Mouse (Mus musculus) lung, embryonic 16.5 days (tissue): ENCODE measurements around the gene Bex6. TPM values are rescaled to one million over a fixed set of nuclear protein-coding genes. Genes with fewer than 3 reads are reported as not detected.

Experiments used
- ATAC-seq: fragments of 200-750 bp; cut with Nextera tagmentation; 2 replicates; pipeline ENCODE4 v1.8.0; 2017; ENCODE audit warnings: low read depth, mild to moderate bottlenecking, moderate library complexity
- H3K27ac ChIP-seq: fragments of 300-500 bp; sonication (generic); 2 replicates; pipeline ENCODE4 v1.5.1; 2014; ENCODE audit warnings: mild to moderate bottlenecking, control low read depth, low read length
- H3K27me3 ChIP-seq: fragments of 300-500 bp; sonication (generic); 2 replicates; pipeline ENCODE4 v1.6.1; 2014; ENCODE audit warnings: low read depth, low read length, mixed read lengths; ENCODE audit not compliant: control insufficient read depth, insufficient read depth
- H3K36me3 ChIP-seq: fragments of 300-500 bp; sonication (generic); 2 replicates; pipeline ENCODE4 v1.6.1; 2014; ENCODE audit warnings: low read length; ENCODE audit not compliant: control insufficient read depth, insufficient read depth
- H3K4me1 ChIP-seq: fragments of 300-500 bp; sonication (generic); replicated peaks from 2 replicates; pipeline ENCODE4 v1.6.1; 2014; ENCODE audit warnings: low read length, mixed read lengths; ENCODE audit not compliant: control insufficient read depth, insufficient read depth
- H3K4me2 ChIP-seq: fragments of 300-500 bp; sonication (generic); 2 replicates; pipeline ENCODE4 v1.6.1; 2014; ENCODE audit warnings: low read depth, low read length, control low read depth
- H3K4me3 ChIP-seq: fragments of 300-500 bp; sonication (generic); 2 replicates; pipeline ENCODE4 v1.5.1; 2014; ENCODE audit warnings: mild to moderate bottlenecking, low read length, control low read depth
- H3K9ac ChIP-seq: fragments of 300-500 bp; sonication (generic); 2 replicates; pipeline ENCODE4 v1.6.1; 2014; ENCODE audit warnings: low read length, control low read depth
- H3K9me3 ChIP-seq: fragments of 300-500 bp; sonication (generic); 2 replicates; pipeline ENCODE4 v1.6.1; 2016; ENCODE audit warnings: low read length; ENCODE audit not compliant: control insufficient read depth
- whole genome bisulfite sequencing: fragments of 180-500 bp; shearing (Covaris S2); extraction: QIAGEN DNeasy Blood & Tissue Kit; methylation state at CpG from one replicate; pipeline ENCODE4 v1.1.7; 2014; 5-methylcytosine and 5-hydroxymethylcytosine counted together
- polyA plus RNA-seq: library from polyadenylated mRNA; unstranded; fragments of >200 nt; fragmentation: Nextera tagmentation; extraction: Ambion mirVana; gene quantifications from 2 replicates; pipeline ENCODE4 v1.2.1, GENCODE M21; 2015

Bex6 gene
- 0.28 TPM in 1 of 2 replicates, not detected in the other for polyA plus RNA-seq

GRCm38 (mm10) chr16:32179333-32179901, at the start of gene Bex6:
Gene Bex6 (plus strand): TSS chr16:32179823.
- Histone ChIP-seq H3K9me3 (no peaks in the 10 kb centered on the region), H3K4me1 (no peaks in the 10 kb centered on the region), H3K36me3 (no peaks in the 10 kb centered on the region), H3K4me2 (no peak within 1 kb of the TSS), H3K27ac (no peak within 1 kb of the TSS), H3K4me3 (no peak within 1 kb of the TSS), H3K27me3 (no peaks in the 10 kb centered on the region), H3K9ac (no peak within 1 kb of the TSS)
- ATAC-seq, result no peak
- 84% methylated on average over 6 of the region's 6 CpGs for WGBS

DNA sequence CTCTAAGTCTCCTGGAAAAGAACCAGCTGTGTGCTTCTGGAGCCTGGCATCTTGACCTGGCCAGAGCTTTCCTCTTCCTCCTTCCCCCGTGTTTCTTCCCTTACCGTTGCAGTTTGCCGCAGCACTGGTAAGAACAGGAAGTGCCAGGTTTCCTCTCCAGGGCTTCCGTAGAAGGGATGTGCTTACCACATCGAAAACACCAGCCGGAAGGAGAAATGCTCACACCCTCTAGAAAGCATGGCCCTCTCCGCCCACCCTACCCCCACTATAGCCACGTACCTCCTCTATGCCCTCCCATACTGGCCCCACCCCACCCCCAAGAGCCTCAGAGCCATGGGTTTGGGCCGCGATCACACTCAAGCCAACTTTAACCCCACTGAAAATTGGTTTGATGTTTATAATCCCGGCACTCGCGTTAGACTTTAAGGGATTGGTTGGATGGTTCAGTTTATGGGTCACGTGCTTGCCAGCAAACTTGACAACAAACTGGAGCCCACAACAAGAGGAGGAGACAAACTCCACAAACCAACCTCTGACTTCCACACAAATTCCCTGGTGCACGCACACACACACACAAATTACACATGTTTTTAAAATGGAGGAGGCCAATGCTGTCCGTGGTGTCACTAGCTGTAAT, 49.3 kb upstream of the Bex6 start:
- peak overlapping the region; percentile 48 for H3K9ac ChIP-seq
- H3K27ac ChIP-seq, result peak overlapping the region; percentile 77
- ATAC-seq, result peak; percentile 83
- 50% methylated on average over 16 of the region's 16 CpGs for WGBS
- H3K36me3 ChIP-seq, result no peaks in the 10 kb centered on the region
- H3K9me3 ChIP-seq, result no peaks in the 10 kb centered on the region
- H3K4me1 ChIP-seq, result no peaks in the 10 kb centered on the region
- no peaks in the 10 kb centered on the region for H3K27me3 ChIP-seq
- peak overlapping the region; percentile 50 for H3K4me2 ChIP-seq
- peak overlapping the region; percentile 37 for H3K4me3 ChIP-seq

- H3K4me1 ChIP-seq, result no peaks in the 10 kb centered on the region
- no peak for ATAC-seq
- no peak overlapping the region for H3K4me2 ChIP-seq
- no peak overlapping the region for H3K27ac ChIP-seq
- H3K9me3 ChIP-seq, result no peaks in the 10 kb centered on the region
- H3K4me3 ChIP-seq, result no peak overlapping the region
- H3K27me3 ChIP-seq, result no peaks in the 10 kb centered on the region
- WGBS, result 60% methylated on average over 3 of the region's 3 CpGs
- H3K36me3 ChIP-seq, result no peaks in the 10 kb centered on the region
- H3K9ac ChIP-seq, result no peak overlapping the region
Measured at GRCm38 (mm10) chr16:32133148-32133547, 46.5 kb upstream of the Bex6 start.

GRCm38 (mm10) chr16:32135842-32136357, 43.7 kb upstream of the Bex6 start:
- no peak overlapping the region for H3K27ac ChIP-seq
- no peak overlapping the region for H3K4me2 ChIP-seq
- no peak overlapping the region for H3K9ac ChIP-seq
- WGBS, result 82% methylated on average over 7 of the region's 7 CpGs
- no peak overlapping the region for H3K4me3 ChIP-seq
- no peaks in the 10 kb centered on the region for H3K27me3 ChIP-seq
- no peaks in the 10 kb centered on the region for H3K4me1 ChIP-seq
- H3K9me3 ChIP-seq, result no peaks in the 10 kb centered on the region
- no peak for ATAC-seq
- H3K36me3 ChIP-seq, result no peaks in the 10 kb centered on the region

- Histone ChIP-seq H3K9me3 (peaks cover 12% of the 10 kb centered on the region), H3K27ac (no peak overlapping the region), H3K27me3 (no peaks in the 10 kb centered on the region), H3K4me1 (no peaks in the 10 kb centered on the region), H3K4me3 (no peak overlapping the region), H3K36me3 (peaks cover 19% of the 10 kb centered on the region), H3K4me2 (no peak overlapping the region), H3K9ac (no peak overlapping the region)
- WGBS, result 67% methylated on average over 1 of the region's 1 CpGs
- no peak for ATAC-seq
Measured at GRCm38 (mm10) chr16:32138954-32139353, 40.7 kb upstream of the Bex6 start.

DNA sequence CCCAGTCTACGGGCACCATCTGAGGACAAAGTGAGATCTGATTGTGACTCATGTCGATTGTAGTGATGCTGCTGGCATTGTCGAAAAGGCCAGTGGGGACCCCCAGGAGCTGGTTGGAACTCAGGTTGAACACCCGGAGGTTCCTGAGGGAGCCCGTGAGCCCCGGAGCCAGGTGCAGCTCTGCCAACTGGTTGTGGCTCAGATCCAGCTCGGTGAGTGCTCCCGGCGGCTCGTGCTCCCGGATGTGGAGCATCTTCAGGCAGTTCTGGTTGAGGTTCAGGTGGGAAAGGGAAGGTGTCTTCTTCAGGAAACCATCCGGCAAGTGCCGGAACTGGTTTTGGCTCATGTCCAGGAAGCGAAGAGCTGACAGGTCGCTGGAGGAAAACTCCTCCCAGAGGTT, 35.9 kb upstream of the Bex6 start:
- WGBS, result 91% methylated on average over 15 of the region's 15 CpGs
- H3K27ac ChIP-seq, result no peak overlapping the region
- peaks cover 20% of the 10 kb centered on the region for H3K9me3 ChIP-seq
- no peak overlapping the region for H3K4me3 ChIP-seq
- no peak overlapping the region for H3K4me2 ChIP-seq
- no peak overlapping the region for H3K9ac ChIP-seq
- no peak for ATAC-seq
- peaks cover 39% of the 10 kb centered on the region for H3K36me3 ChIP-seq
- H3K4me1 ChIP-seq, result no peaks in the 10 kb centered on the region
- H3K27me3 ChIP-seq, result no peaks in the 10 kb centered on the region

DNA sequence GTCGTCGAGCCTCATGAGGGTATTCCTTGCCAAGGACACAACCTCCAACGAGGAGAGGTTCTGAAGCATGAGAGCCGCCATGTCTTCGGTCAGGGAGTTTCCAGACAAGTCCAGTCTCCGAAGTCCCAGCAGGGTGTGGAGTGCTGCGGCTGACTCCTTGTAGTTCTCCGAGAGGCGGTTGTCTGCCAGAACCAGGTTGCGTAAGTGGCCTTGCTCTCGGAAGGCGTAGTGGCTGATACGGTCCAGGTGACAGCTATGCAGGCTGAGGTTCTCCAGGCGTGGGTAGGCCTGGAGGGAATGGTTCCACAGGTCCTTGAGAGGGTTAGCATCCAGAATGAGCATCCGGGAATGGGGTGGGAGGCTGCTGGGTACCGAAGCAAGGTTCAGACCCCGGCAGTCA, 35.0 kb upstream of the Bex6 start:
- no peak overlapping the region for H3K4me2 ChIP-seq
- peaks cover 39% of the 10 kb centered on the region for H3K36me3 ChIP-seq
- H3K9me3 ChIP-seq, result peaks cover 20% of the 10 kb centered on the region
- no peak overlapping the region for H3K9ac ChIP-seq
- ATAC-seq, result no peak
- H3K27me3 ChIP-seq, result no peaks in the 10 kb centered on the region
- WGBS, result 88% methylated on average over 17 of the region's 17 CpGs
- H3K4me1 ChIP-seq, result no peaks in the 10 kb centered on the region
- no peak overlapping the region for H3K27ac ChIP-seq
- no peak overlapping the region for H3K4me3 ChIP-seq

DNA sequence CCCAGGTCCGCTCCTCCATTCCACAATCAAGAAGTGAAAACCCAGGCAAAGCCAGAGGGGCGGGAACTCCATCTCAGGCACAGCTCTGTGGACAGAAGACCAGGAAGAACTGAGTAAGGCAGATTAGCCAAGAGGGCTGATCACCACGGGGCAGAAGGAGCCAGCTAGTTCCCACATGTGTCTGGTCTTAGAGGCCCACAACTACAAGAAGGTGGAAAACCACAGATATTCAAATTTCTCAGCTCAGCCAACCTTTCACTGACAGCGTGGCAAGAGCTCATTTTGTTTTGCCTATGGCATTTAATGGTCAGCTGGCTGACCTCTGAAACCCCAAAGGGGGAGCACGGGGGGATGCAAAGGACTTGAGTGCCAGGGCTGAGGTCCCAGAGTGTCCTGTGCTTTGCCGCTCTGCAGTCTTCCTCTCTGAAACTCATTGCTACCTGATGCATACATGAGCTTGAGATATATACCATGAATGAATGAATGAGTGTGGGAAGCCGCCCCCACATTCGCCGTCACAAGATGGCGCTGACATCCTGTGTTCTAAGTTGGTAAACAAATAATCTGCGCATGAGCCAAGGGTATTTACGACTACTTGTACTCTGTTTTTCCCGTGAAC, 31.9 kb upstream of the Bex6 start:
- Histone ChIP-seq H3K4me1 (no peaks in the 10 kb centered on the region), H3K9ac (no peak overlapping the region), H3K4me3 (0 out of 2 replicates have a peak overlapping the region, but pooled peaks have one; percentile 10), H3K9me3 (peaks cover 18% of the 10 kb centered on the region), H3K27me3 (no peaks in the 10 kb centered on the region), H3K4me2 (peak overlapping the region; percentile 34; the same call in 1 of the 2 replicates), H3K27ac (no peak overlapping the region), H3K36me3 (peaks cover 32% of the 10 kb centered on the region)
- WGBS, result 56% methylated on average over 10 of the region's 13 CpGs
- ATAC-seq, result 0 out of 2 replicates have a peak, but pooled peaks have one; percentile 47

GRCm38 (mm10) chr16:32153976-32154375, 25.6 kb upstream of the Bex6 start:
- H3K4me1 ChIP-seq, result no peaks in the 10 kb centered on the region
- H3K4me3 ChIP-seq, result no peak overlapping the region
- H3K9me3 ChIP-seq, result no peaks in the 10 kb centered on the region
- H3K9ac ChIP-seq, result no peak overlapping the region
- WGBS, result 50% methylated on average over 1 of the region's 1 CpGs
- H3K4me2 ChIP-seq, result no peak overlapping the region
- H3K36me3 ChIP-seq, result no peaks in the 10 kb centered on the region
- H3K27me3 ChIP-seq, result no peaks in the 10 kb centered on the region
- H3K27ac ChIP-seq, result no peak overlapping the region
- ATAC-seq, result no peak
